Mouse (Mus musculus) thymus, postnatal 14 days (tissue): Measurements from ENCODE around the gene Rsph10b.

Source experiments
- DNase-seq: peaks from one replicate; pipeline ENCODE4 v3.0.0; 2021

Rsph10b gene

GRCm38 (mm10) chr5:143941588-143941987 lies 8.8 kb downstream of the Rsph10b start:
- DNase-seq = no peak

DNA sequence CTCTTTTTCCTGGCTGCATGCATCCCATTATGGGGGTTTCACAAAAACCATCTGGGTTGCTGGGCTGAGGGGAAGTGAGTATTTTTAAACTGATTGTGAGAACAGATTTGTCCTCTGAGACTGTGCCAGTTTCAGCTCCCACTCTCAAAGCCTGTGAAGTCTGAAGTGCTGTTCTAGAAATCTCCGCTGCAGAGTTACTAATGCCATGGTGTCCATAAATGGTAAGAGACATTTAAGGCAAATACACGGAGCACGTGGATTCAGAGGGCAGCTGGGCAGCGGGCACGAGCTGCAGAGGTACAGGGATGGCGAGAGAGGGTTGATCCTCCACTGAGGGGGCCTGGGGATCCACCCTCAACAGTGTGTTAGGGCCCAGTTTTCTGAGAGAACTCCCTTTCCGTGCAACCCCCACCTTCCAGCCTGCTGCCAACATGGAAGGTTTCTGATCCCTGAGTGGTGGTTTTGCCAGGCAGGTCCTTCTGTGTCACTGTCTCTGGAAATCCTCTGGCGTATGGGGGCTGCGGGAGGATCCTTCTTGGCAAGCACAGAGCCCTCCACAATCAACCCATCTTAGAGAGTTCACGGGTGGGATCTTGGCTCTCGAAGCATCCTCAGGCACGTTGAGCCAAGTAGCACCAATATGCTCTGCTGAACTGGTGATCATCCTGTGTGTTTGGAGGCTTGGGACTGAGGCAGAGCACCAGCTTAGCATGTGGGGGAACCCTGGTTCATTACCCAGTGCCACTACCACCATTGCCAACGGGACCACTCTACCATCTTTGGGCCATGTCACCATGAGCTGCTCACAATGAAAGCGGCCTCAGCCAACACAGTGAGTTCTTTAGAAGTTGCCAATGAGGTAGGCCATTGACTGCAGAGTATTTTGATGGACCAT lies 10.6 kb downstream of the Rsph10b start:
- no peak for DNase-seq

DNA sequence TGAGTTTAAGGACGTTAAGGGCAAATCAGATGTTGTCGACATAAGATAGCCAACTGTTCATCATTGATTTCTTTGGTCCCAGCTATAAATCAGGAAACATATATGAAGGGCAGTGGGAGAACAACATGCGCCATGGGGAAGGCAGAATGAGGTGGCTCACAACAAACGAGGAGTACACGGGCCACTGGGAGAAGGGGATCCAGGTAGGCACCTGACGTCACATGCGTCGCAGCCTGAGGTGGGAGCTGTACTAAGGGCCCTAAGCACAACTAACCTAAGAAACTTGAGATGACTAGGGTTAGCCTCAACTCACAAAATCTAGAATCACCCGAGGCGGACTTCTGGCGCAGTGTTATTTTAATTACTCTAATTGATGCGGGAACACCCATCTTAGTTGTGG lies 15.5 kb downstream of the Rsph10b start:
- DNase-seq = no peak

DNA sequence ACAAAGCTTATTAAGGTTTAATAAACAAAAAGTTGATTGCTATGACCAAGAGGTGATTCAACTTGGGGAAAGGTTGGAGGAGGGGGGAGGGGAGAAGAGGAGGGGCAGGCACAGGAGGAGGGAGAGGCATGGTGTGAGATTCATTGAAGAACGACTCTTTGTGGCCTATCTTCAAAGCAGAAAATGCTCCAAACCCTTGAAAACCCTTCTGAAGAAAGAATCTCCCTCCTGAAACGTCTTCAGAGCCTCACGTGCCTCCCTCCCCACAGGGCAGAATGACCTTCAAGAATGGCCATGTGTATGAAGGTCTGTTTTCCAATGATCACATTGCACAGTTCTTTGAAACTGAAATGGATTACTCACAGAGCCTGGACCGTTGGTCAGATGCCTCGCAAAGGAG lies 17.2 kb downstream of the Rsph10b start:
- DNase-seq = no peak

DNA sequence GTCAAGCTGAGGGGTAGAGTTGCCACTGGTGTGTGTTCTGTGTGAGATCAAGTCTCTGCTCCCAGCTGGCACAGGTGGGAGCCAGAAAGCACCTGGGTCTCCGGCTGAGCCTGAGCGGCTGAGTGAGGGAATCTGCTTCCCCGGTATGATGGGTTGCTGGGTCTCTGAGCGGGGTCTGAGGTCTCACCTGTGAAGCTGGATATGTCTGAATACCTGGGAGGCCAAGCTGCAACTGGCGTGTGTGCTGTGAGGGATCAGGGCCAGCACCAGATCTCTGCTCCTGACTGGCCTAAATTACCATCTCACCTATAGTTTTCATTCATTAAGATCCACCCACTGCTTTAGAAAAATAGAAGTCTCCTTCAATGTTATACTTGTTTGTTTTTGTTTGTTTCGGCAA lies 24.3 kb downstream of the Rsph10b start:
- DNase-seq = no peak

GRCm38 (mm10) chr5:143959551-143959950 lies 26.7 kb downstream of the Rsph10b start:
- no peak for DNase-seq

- no peak for DNase-seq
Measured at GRCm38 (mm10) chr5:143961176-143961575, 28.3 kb downstream of the Rsph10b start.

DNA sequence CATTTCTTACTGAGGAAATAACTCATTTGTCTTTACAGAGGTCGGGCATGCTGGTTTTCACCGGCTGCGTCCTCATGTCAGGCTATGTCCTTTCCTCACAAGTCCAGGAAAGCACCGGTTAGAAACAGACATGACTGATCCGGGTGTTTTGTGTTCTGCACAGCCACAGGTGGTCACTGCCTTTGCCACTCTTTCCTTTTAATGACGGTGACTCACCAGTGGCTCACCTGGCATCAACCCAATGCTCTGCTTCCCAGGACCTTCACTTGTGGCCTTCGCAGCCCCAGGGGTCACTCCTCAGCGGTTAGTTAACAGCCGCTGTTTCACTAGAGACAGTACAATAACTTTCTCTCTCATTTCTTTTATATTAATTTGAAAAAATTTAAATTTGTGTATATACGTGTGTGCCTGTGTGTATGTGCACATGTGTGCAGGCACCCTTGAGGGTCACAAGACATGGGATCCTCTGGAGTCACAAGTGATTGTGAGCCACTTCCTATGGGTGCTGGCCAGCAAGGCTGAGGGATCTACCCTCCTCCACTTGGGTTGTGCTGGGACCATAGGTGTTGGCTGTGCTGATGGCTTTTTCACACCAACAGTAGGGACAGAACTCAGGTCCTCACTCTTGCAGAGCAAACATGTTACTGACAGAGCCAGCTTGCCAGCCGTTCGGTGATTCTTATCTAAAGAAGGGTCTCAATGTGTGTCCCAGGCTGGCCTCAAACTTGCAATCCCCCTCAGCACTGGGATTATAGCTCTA lies 32.9 kb downstream of the Rsph10b start:
- no peak for DNase-seq

- no peak for DNase-seq
Measured at GRCm38 (mm10) chr5:143966671-143967070, 33.8 kb downstream of the Rsph10b start.

DNA sequence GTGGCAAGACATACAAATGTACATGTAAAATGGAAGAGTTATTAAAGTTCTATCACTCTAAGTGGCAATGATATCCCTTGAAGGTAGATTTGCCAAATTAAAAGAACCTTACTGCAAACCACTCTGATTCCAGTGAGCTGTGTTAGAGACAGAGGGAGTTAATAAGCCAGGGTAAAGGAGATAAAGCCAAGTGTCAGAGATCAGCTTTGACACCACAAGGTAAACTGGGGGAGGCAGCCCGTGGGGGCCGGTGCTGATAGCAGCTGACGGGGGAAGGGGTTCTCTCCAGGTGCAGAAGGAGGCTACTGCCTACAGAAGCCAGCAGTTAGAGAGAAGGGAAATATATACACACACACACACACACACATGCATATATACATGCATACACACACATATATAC lies 39.8 kb downstream of the Rsph10b start:
- DNase-seq = no peak

GRCm38 (mm10) chr5:143974931-143975630 lies 42.2 kb downstream of the Rsph10b start:
- peak; percentile 54 for DNase-seq

- no peak for DNase-seq
Measured at GRCm38 (mm10) chr5:143975631-143975933, 42.7 kb downstream of the Rsph10b start.

DNA sequence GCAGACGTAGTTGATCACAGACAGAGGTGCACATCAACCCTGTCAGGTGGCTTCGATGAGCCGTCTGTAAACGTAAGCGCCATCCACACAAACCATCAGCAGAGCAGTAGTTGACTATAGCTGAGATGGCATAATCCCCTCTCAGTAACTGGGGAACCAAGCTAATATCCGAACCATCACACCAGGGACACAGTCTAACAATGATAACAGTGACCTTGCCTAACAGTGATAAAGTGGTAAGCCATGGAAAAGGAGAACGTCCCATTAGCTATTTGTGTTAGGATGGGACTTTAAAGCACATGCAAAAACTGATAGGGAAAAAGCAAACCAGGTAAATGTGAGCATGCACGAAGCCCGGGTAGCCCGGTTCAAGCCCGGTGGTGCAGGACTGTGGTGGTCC lies 43.4 kb downstream of the Rsph10b start:
- DNase-seq = no peak

- DNase-seq = no peak
Measured at GRCm38 (mm10) chr5:143976726-143977431, 44.0 kb downstream of the Rsph10b start.

GRCm38 (mm10) chr5:143980858-143981257 lies 48.0 kb downstream of the Rsph10b start:
- DNase-seq = no peak

- no peak for DNase-seq
Measured at GRCm38 (mm10) chr5:143982361-143982760, 49.5 kb downstream of the Rsph10b start.

DNA sequence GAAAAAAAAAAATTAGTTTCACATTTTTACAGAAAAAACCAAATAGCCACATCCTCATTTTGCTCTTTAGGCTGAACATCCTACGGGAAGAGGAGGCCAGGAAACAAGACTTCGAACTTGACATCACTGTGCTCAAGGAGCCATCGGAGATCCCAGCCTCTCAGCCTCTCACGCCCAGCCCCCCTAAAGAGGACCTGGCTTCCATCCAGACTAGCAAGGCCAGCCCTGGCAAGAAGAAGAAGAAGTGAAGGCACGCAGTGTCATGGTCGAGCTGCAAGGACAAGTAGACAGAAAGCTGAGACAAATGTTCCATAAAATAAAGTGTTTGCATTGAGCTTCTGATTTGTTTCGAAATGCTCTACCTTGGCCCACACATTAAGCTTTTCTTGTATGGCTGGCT lies 52.5 kb downstream of the Rsph10b start:
- DNase-seq = no peak

DNA sequence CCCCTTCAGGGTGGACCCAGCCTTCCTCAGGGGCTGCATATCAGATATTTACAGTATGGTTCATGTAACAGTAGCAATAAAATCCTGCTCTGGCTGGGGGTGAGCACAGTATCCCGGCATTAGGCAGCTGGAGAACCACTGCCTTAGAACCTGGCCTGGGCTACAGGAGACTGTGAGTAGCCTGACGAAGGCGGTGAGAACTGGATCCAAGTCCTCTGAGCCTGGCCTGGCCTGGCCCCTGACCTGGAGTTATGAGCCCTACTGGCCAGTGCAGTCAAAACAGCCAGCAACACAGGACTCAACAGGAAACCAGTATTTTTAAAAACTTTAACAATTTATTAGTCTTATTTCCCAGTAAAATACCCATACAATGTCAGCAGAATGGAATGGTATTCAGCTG lies 54.8 kb downstream of the Rsph10b start:
- DNase-seq = no peak

DNA sequence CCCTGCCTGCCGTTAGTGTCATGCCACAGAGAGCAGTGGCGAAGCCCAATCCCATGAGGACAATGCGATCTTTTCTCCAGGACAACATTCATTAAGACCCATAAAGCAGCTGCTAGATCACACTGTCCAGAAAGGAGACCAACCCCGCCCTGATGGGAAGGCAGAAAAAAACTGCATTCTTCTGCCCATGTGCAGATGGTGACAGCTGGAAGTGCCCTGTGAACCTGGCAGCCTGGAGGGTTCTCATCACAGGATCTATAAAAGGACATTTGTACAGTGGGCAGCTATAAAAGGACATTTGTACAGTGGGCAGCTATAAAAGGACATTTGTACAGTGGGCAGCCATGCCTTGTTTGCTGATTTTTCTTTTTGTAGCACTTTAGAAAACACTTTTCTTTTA lies 56.2 kb downstream of the Rsph10b start:
- no peak for DNase-seq

DNA sequence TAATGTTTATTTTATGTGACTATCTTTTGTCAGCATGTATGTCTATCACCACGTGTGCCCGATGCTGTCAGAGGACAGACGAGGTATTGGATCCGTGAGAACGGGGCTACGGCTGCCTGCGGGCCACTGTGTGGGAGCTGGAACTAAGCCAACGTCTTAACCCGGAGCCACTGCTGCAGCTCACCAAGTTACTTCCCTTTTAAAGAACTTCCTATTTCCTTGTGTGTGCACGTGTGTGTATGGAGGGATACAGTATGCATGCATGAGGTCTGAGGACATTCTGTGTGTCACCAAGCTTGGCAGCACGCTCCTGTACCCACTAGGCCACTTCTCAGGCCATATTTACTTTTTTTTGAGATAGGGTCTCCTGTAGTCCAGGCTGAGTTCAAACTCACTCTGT lies 57.3 kb downstream of the Rsph10b start:
- DNase-seq = no peak

DNA sequence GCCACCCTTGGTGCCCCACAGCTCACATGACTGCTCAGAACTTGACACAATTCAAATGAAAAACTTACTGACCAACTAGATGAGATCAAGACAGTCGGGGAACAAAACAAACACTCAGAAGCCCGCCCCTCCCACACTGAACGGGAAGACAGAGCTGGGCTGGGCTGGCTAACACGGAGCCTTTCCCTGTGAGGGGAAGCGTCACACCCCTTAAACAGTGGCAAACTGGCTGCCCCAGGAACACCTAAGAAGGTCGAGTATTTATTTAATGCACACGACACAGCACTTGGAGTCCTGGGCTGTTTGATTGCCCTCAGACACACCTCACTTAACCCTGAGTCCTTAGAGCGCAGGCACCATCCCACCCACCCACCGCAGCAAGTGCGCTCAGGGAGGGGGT lies 59.8 kb downstream of the Rsph10b start:
- DNase-seq = no peak

DNA sequence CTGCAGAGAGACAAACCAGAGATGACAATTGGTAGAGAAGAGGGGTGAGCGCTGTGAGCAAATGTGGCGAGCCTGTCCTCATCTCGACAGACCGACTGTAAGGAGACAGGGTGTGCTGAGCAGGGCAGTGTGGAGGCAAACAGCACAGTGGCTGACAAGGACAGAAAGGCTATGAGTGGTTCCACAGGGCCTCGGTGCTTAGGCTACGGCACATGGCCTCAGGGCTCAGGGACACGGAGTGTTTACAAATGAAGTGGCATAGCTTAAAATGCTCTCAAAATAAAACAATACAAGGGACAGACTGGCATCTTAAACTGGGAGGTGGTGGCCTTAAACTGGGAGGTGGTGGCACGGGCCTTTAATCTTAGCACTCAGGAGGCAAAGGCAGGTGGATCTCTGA lies 60.4 kb downstream of the Rsph10b start:
- no peak for DNase-seq

GRCm38 (mm10) chr5:143993849-143994248 lies 61.0 kb downstream of the Rsph10b start:
- no peak for DNase-seq
